Mouse (Mus musculus) cerebellum, adult 2 months (tissue): ENCODE results near the gene Prkcq.

Experiments
- CTCF ChIP-seq: fragments of 200-500 bp; IDR thresholded peaks from 2 replicates; pipeline ENCODE4 v1.5.1; 2011; ENCODE audit warnings: low read depth, mild to moderate bottlenecking, control low read depth, low read length, moderate library complexity, borderline replicate concordance; ENCODE audit not compliant: insufficient read depth
- POLR2A ChIP-seq: fragments of 200-500 bp; IDR thresholded peaks from 2 replicates; pipeline ENCODE4 v1.6.1; 2011; ENCODE audit warnings: low read length, control low read depth, borderline replicate concordance; ENCODE audit not compliant: insufficient read depth

GRCm38 (mm10) chr2:11231988-11232387, 60.1 kb downstream of the Prkcq start:
- TF ChIP-seq CTCF (no peak), POLR2A (no peak)
